Mouse (Mus musculus) brain, embryonic 14.5 days (tissue): ENCODE data around the gene Rph3al. TPM values are rescaled to one million over a fixed set of nuclear protein-coding genes. Genes with fewer than 3 reads are reported as not detected.

Source experiments
- DNase-seq: peaks from one replicate; pipeline ENCODE4 v3.0.0-alpha.2; 2011; ENCODE audit warnings: low read depth
- CTCF ChIP-seq: fragments of 200-500 bp; IDR thresholded peaks from 2 replicates; pipeline ENCODE4 v1.5.1; 2012; ENCODE audit warnings: inconsistent platforms, mild to moderate bottlenecking, moderate library complexity, borderline replicate concordance; ENCODE audit not compliant: insufficient read depth, insufficient read length; ENCODE audit errors: extremely low read depth
- POLR2A ChIP-seq: fragments of 200-500 bp; IDR thresholded peaks from 2 replicates; pipeline ENCODE4 v1.6.1; 2012; ENCODE audit warnings: mild to moderate bottlenecking, inconsistent platforms, borderline replicate concordance; ENCODE audit not compliant: poor library complexity, insufficient read depth, insufficient read length, severe bottlenecking; ENCODE audit errors: extremely low read depth
- polyA plus RNA-seq: library from polyadenylated mRNA; depleted of rRNA; stranded (reverse); fragments of >200 nt; gene quantifications from 2 replicates; pipeline ENCODE4 v1.2.3, GENCODE M21; 2012

Rph3al gene
- polyA plus RNA-seq, 1 experiment: 3.1 TPM

DNA sequence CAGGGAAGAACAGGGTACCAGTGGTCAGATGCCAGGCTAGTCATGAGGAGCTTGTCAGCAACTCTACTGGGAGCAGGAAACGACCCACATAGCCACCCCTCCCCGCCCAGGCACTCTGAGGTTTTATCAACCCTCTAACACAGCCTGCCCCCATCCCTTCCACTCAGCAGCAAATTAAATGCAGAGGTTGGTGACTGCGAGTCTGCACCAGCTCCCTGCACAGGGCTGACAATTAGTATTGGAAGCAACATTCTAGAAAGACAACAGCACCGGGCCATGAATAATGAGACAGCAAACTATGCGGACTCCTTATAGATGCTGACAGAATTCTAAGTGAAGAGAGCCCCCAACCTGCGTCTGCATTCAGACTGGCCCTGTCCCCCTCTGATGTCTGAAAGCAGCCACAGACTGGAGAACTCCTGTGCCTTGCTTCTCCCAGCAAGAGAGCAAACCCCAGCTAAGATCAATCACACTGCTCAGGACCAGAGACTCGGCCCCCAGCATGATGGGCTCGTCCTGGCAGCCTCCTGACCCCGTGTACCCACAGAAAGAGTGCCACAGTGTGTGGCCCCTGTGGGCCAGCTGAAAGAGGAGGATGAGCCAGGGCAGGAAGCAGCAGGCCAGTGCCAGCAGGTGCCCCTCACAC is 7.7 kb upstream of the Rph3al start:
- peak; percentile 63 for DNase-seq

DNA sequence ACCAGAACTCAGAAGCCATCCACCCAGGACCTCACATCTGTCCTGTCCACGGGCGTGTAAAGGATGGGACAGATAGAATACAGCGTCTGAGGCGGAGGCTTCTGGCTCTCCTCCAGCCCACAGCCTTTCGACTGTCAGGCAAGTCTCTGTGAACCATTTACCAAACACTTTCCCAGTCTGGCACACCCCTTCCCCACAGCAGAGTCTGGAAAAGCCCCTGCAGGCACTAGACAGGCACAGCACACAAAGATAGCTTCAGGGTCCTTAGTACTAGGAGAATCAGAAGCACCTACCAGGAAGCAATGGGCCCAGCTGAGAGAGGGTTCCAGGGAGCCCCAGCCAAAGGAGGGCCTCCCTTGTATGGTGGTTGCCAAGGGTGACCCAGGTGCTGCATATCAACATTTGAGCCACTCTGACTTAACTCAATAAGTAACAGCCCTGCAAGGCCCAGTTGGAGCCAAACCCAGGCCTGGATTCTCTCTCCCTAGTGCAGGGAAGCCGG is 808 bp downstream of the Rph3al start:
- DNase-seq: peak; percentile 72
- peak; percentile 25; the same call in 1 of the 2 replicates for TF ChIP-seq CTCF
- no peak for TF ChIP-seq POLR2A

More for the DNA sequence above, 7.7 kb upstream of the Rph3al start:
- TF ChIP-seq CTCF: no peak

DNA sequence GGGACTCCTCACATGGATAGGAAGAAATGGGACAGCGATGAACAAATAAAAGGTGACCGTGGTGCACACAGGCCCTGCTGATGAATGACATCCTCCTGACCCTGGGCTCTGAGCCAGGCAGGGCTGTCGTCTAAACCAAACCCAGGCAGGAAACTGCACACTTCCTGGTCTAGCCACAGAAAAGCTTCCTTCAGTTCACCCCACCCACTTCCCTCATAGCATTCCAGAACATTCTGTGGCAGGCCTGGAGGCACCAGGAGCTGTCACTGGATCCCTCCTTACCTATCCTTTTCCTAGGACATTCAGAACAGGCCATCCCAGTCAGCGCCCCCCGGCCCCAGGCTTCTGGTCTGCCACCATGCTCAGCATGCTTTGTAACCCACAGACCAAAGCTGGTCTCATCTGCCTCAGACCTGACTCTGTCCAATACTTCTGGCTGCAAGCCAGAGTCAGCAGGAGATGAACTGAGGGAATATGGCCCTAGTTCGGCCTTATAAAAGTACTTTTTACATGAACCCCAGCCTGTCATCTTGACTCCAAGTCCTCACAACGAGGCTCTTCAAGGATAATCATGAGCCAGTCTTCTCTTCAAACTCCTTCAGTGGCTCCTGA is 2.3 kb downstream of the Rph3al start:
- DNase-seq: no peak

DNA sequence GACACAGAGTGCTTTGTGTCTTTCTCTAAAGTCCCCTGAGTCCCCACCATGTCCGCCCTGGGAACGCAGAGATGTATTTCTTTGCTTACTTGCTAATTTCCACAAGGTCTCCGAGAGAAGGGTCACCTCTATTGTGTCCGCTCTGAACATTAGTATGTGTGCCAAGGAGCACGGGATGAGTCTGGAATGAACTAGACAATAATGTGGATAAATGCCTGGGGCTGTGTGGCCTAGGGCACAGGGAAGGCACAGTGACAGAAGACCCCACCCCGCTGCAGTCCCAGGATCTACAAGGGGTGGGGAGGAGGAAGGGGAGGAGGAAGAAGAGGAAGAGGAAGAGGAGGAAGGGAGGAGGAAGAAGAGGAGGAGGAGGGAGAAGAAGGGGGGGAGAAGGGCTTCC is 3.8 kb downstream of the Rph3al start:
- peak; percentile 28 for DNase-seq
- TF ChIP-seq POLR2A (no peak), CTCF (no peak)

More for the DNA sequence above, 2.3 kb downstream of the Rph3al start:
- TF ChIP-seq POLR2A (no peak), CTCF (no peak)

DNA sequence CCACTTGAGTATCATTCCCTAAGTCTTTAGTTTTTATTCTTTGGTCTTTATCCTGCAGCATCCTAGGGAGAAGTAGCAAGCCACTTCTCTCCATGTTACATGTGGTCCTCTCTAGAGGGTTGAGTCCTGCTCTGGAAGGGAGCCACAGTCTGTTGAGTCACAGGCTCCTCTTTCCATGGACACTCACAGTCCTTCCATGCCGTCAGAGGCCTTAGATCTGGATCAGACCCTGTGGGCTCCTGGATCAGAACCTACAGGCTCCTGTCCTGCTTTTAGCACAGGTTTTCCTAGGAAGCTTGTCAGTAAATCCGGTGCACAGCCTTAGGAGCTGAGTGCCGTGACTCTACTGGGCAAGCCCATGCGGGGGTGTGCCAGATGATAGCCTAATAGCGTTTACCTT is 4.9 kb downstream of the Rph3al start:
- TF ChIP-seq POLR2A (no peak), CTCF (no peak)
- DNase-seq: no peak

DNA sequence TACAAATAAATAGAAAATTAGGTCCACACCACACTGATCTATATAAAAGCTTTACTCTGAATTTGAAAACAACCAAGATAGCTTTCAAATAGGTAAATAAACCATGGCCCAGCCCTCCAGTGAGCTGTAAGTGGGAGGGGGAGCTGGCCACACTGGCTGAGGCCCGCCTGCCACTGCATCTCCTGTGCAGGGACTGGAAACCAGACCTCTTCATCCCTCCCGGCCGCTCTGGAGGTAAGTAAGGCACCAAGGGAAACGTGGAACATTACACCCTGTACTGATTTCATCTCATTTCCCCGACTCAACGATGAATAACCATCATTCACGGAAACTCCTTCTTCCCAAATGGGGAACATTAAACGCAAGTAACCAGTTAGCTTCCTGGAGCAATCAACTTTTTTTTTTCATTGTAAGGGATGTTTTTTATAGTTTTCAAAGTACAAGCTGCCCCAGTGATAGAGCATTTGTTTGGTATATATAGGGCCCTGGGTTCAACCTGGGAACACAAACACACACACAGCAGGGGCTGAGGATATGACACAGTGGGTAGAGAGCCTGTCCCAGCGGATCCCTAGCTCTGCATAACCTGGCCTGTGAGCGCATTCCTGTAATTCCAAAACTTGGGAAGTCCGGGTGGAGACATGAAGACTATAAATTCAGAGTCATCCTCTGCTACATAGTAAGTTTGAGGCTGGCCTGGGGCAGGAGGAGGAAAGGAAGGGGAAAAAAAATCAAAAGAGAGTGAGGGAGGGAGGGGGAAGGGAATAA is 7.1 kb downstream of the Rph3al start:
- TF ChIP-seq CTCF (no peak), POLR2A (no peak)
- no peak for DNase-seq

DNA sequence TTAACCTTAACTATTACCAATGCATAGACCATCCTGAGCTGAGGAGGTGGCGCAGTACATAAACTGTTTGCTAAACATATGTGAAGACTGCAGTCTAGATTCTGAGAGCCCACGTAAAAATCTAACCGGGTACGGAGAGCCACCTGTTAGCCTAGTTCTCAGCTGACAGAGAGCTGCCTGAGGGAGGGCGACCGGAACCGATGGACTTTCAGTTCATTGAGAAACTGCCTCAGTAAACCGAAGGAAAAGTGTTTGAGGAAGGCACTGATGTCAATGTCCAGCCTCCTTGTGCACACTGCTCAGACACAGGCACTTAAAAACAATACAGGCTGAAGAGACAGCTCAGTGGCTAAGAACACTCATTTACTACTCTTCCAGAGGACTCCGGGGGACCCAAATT is 8.0 kb downstream of the Rph3al start:
- DNase-seq: no peak

DNA sequence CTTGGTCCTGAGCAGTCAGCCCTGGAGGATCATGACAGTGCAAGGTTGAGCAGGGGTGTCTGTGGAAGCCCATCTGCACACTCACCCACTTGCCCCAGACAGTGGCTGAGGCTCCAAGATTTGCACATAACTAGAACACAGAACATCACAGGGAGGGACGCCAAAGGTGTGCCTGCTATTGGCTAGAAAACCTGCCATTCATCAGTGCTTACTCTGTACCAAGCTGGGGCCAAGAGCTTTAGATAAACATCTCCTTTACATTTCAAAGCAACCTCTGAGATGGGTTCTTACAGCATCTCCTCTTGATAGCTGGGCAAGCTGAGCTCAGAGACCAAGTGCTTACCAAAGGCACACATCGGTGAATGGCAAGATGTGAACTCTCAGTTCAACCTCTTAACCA is 10.3 kb downstream of the Rph3al start:
- no peak for DNase-seq
- no peak for TF ChIP-seq POLR2A
- TF ChIP-seq CTCF: no peak

More for the DNA sequence above, 8.0 kb downstream of the Rph3al start:
- TF ChIP-seq POLR2A (no peak), CTCF (no peak)

DNA sequence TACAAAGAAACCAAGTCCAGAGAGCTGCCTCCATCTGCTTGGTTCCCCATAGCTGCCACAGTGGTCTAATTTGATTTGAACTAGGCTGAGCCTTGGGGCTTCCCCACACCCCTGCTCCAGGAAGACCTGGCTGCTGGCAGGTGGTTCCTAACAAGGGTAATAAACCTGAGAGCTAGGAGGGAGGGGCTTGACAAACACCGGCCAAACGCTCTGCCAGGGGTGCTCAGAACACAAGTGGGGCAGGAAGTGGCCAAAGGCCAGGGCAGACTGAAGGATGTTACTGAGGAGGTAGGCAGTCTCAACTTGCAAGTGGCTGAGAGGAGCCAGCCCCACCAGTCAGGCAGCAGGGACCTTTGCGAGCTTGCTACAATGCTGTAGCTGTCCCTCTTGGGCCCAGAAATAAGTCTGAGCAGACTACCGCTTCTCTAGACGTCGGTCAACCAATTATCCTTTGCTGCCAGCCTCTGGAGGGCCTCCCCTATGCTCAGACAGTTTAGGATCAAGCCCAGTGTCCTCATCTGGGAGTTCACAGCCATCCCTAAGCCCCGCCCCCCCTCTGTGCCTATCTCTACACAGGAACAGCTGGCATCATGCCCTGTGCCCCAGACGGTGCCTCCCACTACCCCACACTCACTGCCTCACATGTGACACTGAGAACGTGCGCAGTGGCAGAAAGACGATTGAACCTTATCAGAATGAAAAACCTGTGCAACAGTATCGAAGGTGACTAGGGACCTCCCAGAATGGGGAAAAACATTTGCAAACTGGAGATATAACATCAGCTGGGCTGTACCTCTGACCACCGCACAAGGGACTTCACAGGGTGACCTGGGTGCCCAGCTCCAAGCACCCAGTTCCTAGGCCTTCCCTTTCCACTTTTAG is 11.6 kb downstream of the Rph3al start:
- TF ChIP-seq CTCF (no peak), POLR2A (no peak)
- peak; percentile 65 for DNase-seq

DNA sequence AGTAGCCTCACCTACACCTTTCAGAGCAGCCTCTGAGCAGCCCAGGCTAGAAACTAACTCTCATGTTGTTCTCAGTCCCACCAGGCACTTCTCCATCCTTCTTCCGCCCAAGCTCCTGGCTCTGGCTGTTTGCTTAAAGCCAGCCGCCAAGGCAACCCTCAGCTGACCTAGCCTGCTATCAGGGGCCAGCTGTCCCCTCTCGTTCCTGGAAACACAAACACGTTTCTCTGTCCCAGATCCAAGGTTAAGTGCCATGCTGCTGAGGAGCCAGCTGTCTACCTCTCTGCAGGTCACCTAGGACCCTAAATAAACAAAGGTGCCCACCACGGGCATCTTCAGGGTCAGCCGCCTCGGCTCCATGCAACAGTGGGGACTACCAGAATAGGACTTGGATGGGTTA is 12.4 kb downstream of the Rph3al start:
- no peak for DNase-seq
- TF ChIP-seq POLR2A (no peak), CTCF (no peak)

DNA sequence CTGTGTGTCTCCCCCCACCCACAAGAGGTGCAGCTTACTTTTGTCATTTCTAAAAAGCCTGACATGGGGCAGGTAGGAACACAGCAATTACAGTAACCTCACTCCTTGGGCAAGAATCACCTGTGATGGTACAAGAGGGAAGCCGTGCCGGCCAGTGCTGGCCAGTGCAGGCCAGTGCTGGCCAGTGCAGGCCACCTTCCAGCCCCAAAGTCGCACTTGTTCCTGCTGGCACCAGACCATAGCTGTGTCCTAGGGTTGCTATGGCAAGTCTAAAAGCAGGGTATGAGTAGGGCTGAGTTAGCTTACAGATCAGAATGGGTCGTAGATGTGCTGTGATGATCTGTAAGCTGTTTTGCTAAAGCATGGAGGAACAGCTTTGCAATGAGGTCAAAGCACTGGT is 15.5 kb downstream of the Rph3al start:
- no peak for TF ChIP-seq CTCF
- TF ChIP-seq POLR2A: no peak
- no peak for DNase-seq
